Mouse (Mus musculus) forebrain, embryonic 11.5 days (tissue): ENCODE measurements around the gene Zswim3. TPM values are rescaled to one million over a fixed set of nuclear protein-coding genes. Genes with fewer than 3 reads are reported as not detected.

ENCODE experiments used
- ATAC-seq: fragments of 200-750 bp; cut with Nextera tagmentation; replicated peaks from 2 replicates; pipeline ENCODE4 v1.8.0; 2017; ENCODE audit warnings: moderate TSS enrichment; ENCODE audit not compliant: low FRiP score
- DNase-seq: peaks from one replicate; pipeline ENCODE4 v3.0.0-alpha.2; 2017; ENCODE audit warnings: low spot score
- H3K27ac ChIP-seq: fragments of 300-500 bp; sonication (generic); 2 replicates; pipeline ENCODE4 v1.5.1; 2014; ENCODE audit warnings: low read depth, low read length
- H3K27me3 ChIP-seq: fragments of 300-500 bp; sonication (generic); 2 replicates; pipeline ENCODE4 v1.6.1; 2014; ENCODE audit warnings: mild to moderate bottlenecking, low read length, mixed read lengths; ENCODE audit not compliant: control insufficient read depth, insufficient read depth
- H3K36me3 ChIP-seq: fragments of 300-500 bp; sonication (generic); 2 replicates; pipeline ENCODE4 v1.6.1; 2014; ENCODE audit warnings: mild to moderate bottlenecking, low read length, moderate library complexity, mixed read lengths; ENCODE audit not compliant: control insufficient read depth, insufficient read depth
- H3K4me1 ChIP-seq: fragments of 300-500 bp; sonication (generic); replicated peaks from 2 replicates; pipeline ENCODE4 v1.6.1; 2014; ENCODE audit warnings: low read length, mixed read lengths; ENCODE audit not compliant: control insufficient read depth, insufficient read depth
- H3K4me2 ChIP-seq: fragments of 300-500 bp; sonication (generic); 2 replicates; pipeline ENCODE4 v1.6.1; 2014; ENCODE audit warnings: low read depth, mild to moderate bottlenecking, low read length, moderate library complexity, mixed read lengths; ENCODE audit not compliant: severe bottlenecking
- H3K4me3 ChIP-seq: fragments of 300-500 bp; sonication (generic); 2 replicates; pipeline ENCODE4 v1.5.1; 2014; ENCODE audit warnings: low read depth, low read length
- H3K9ac ChIP-seq: fragments of 300-500 bp; sonication (generic); 2 replicates; pipeline ENCODE4 v1.6.1; 2014; ENCODE audit warnings: low read length
- H3K9me3 ChIP-seq: fragments of 300-500 bp; sonication (generic); 2 replicates; pipeline ENCODE4 v1.6.1; 2016; ENCODE audit warnings: low read length, mixed read lengths; ENCODE audit not compliant: control insufficient read depth
- whole genome bisulfite sequencing: fragments of 180-500 bp; shearing (Covaris S2); extraction: QIAGEN DNeasy Blood & Tissue Kit; methylation state at CpG from one replicate; pipeline ENCODE4 v1.1.7; 2014; 5-methylcytosine and 5-hydroxymethylcytosine counted together
- polyA plus RNA-seq: library from polyadenylated mRNA; unstranded; fragments of >200 nt; fragmentation: Nextera tagmentation; extraction: Ambion mirVana; gene quantifications from 2 replicates; pipeline ENCODE4 v1.2.1, GENCODE M21; 2014

The Zswim3 gene
- polyA plus RNA-seq, 1 experiment from 2014 or later = 10.2 TPM

DNA sequence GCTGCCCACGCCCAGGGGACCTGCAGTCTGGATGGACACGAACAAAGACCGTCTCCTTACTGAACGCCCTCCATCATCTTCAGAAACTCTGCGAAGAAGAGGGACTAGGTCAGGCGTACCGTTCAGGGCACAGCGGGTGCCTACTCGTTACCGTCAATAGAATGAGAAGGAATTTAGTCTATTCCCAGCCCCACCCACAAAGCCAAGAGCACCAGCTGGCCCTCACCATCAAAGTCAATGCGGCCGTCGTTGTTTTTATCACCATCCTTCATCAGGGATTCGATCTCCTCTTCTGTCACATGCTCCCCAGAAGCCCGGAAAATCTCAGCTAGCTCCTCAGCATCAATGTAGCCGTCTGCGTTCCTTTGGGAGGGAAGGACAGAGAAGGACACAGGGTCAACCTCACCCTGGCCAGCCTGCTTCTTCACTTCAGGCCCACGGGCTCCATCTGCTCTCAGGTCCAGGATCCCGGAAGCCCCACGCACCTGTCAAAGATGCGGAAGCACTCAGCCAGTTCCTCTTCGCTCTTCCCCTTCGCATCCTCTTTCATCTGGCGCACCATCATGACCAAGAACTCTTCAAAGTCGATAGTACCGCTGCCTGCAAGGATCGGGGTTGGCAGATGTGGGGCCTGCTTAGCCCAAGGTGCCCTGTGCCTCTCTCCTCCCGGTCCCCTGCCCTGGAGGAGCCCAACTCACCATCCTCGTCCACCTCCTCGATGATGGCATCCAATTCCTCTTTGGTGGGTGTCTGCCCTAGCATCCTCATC, 27.5 kb upstream of the Zswim3 start:
- 83% methylated on average over 30 of the region's 30 CpGs for WGBS
- Histone ChIP-seq H3K9me3 (no peaks in the 10 kb centered on the region), H3K4me2 (no peak overlapping the region), H3K4me1 (no peaks in the 10 kb centered on the region), H3K27me3 (no peaks in the 10 kb centered on the region), H3K4me3 (no peak overlapping the region), H3K9ac (no peak overlapping the region), H3K27ac (no peak overlapping the region), H3K36me3 (no peaks in the 10 kb centered on the region; the same call in 1 of the 2 replicates)
- DNase-seq (no peak), ATAC-seq (no peak)

DNA sequence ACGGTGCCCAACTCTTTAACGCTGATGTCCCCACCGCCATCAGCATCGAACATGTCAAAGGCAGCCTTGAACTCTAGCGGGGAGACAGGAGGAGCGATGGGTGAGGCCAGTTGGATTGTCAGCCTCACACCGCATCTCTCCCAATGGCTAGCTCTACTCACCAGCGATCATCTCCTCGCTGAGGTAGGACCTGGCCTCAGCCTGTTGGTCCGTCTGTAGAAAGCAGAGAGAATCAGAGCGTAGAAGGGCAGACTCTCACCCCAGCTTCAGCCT, 26.9 kb upstream of the Zswim3 start:
- ATAC-seq (no peak), DNase-seq (no peak)
- Histone ChIP-seq H3K27me3 (no peaks in the 10 kb centered on the region), H3K4me3 (no peak overlapping the region), H3K27ac (no peak overlapping the region), H3K4me2 (no peak overlapping the region), H3K9ac (no peak overlapping the region), H3K36me3 (no peaks in the 10 kb centered on the region), H3K4me1 (no peaks in the 10 kb centered on the region), H3K9me3 (no peaks in the 10 kb centered on the region)
- whole genome bisulfite sequencing = 92% methylated on average over 11 of the region's 11 CpGs

DNA sequence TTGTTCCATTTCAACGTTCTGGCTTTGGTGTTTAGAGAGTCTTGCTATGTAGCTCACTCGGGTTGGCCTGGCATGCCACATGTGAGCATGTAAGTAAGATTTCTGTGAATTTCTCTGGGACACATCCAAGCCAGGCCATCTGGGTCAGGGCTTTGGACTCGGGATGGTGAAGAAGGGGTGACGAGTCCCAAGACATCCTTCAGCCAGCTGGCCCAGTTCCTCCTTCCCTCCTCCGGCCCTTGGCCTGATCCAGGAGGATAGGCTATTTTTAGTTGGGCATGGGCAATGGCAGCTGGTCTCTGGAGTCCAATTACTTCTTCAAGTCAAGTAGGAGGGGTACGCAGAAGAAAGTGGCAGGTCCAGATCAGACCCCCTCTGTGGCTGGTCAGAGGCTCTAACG, 26.1 kb upstream of the Zswim3 start:
- ATAC-seq (no peak), DNase-seq (no peak)
- no peak overlapping the region for H3K4me3 ChIP-seq
- H3K4me1 ChIP-seq = no peaks in the 10 kb centered on the region
- H3K27ac ChIP-seq = no peak overlapping the region
- H3K36me3 ChIP-seq = no peaks in the 10 kb centered on the region
- H3K9ac ChIP-seq = no peak overlapping the region
- H3K27me3 ChIP-seq = no peaks in the 10 kb centered on the region
- 87% methylated on average over 7 of the region's 7 CpGs for WGBS
- H3K9me3 ChIP-seq = no peaks in the 10 kb centered on the region
- H3K4me2 ChIP-seq = no peak overlapping the region

DNA sequence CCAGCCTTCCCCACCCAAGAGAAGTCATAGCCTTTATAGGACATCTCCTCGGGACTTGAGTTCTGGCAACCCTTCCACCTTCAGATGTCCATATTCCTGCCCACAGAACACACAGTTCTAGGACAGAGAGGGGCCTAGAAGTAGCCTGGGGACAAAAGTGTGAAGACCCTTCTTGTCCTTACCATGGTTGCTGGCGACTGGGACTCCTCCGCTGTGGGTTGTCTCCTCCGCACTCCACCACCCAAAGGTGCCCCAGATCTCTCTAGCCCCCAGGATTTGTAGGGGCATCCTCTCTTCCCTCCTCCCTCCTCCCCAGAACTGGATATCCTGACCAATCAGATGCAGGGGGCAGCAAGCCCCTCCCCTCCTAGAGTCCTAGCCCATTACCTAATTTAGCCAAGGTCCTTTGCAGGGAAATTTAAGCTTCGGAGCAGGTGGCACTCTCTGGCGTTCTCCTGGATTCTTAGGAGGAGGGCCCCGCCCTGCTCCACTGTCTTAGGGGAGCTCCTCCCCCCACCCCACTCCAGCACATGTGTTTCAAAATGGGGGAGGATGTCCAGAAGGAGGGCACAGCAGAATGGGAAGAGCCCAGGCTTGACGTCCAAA, 25.3 kb upstream of the Zswim3 start, which contains the start of gene Tnnc2:
Tnnc2 (minus strand) TSS at position 487 of the 606 bp plus-strand sequence.
- DNase-seq = no peak
- Histone ChIP-seq H3K4me2 (no peak within 1 kb of the TSS), H3K36me3 (no peaks in the 10 kb centered on the region), H3K9me3 (no peaks in the 10 kb centered on the region), H3K27me3 (no peaks in the 10 kb centered on the region), H3K27ac (no peak within 1 kb of the TSS), H3K4me3 (no peak within 1 kb of the TSS), H3K4me1 (no peaks in the 10 kb centered on the region), H3K9ac (no peak within 1 kb of the TSS)
- ATAC-seq = no peak
- 71% methylated on average over 8 of the region's 8 CpGs for WGBS

DNA sequence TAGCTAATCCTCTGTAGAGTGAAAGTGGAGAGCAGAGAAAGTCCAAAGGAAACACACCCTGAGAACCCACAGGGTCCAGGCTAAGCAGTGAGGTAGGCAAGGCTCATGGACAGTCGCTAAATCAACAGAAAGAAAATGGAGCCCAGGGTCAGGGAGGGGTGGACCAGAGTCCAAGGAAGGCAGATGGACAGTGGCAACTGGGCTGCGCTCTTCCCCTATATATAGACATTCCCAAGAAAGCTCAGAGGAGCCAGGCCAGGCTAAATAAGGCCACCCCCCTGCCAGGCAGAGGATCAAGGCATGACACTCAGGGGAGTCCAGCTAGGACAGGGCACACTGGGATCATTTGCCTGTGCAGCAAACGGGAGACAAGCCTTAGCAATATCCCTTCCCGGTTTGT, 23.0 kb upstream of the Zswim3 start:
- H3K4me1 ChIP-seq = peaks cover 6% of the 10 kb centered on the region; the same call in 1 of the 2 replicates
- no peaks in the 10 kb centered on the region for H3K27me3 ChIP-seq
- 82% methylated on average over 4 of the region's 4 CpGs for WGBS
- no peak overlapping the region for H3K27ac ChIP-seq
- H3K9ac ChIP-seq = no peak overlapping the region
- H3K36me3 ChIP-seq = no peaks in the 10 kb centered on the region
- no peaks in the 10 kb centered on the region for H3K9me3 ChIP-seq
- no peak for DNase-seq
- no peak for ATAC-seq
- no peak overlapping the region for H3K4me2 ChIP-seq
- H3K4me3 ChIP-seq = no peak overlapping the region

DNA sequence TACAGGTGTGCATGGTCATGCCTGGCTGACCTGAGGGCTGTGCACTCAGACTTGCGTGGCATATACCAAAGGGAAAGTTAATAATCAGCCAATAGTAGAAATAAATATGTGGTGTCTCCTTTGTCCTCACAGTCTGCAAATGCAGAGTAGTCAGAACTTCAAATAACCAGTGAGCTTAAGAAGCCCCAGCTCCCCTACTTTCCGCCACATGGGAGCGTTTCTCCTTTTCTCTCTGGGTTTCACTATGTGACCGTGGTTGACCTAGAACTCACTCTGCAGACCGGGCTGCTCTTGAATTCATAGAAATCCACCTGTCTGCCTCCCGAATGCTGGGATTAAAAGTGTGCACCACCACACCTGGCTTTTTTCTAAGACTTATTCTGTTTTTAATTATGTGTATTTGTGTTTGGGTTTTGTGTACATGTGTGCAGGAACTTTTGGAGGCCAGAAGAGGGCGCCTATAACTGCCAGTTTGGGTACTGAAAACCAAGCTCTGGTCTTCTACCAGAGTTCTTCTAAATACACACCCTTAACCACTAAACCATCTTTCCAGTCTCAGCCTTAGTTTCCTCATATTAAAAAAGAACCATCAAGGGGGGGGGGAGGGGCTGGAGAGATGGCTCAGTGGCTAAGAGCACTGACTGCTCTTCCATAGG, 20.8 kb upstream of the Zswim3 start:
- no peak for DNase-seq
- ATAC-seq = no peak

DNA sequence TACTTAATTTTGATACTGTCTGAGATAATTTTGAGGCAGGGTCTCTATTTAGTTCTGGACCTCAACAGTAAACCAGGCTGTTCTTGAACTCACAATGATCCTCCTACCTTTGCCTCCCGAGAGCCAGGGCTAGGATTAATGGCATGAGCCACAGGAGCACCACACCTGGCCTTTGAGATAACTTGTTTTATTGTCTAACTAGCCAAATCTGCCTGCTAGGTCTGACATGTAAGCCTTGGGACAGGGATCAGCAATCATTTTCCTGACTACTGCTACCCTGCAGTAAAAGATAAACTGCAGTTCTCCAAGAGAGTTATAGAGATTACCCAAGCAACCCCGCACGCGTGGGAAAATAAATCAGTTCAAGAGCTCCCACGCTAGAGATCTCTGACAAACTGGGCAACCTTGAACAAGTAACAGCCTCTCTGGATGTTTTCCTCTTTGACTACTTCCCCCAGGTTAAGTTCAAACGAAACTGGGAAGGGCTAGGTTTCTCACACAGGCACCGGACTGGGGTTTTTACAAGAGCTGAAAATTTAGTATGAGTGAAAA, 20.0 kb upstream of the Zswim3 start:
- peak overlapping the region; percentile 78 for H3K9ac ChIP-seq
- H3K27me3 ChIP-seq = no peaks in the 10 kb centered on the region
- no peaks in the 10 kb centered on the region for H3K36me3 ChIP-seq
- H3K9me3 ChIP-seq = no peaks in the 10 kb centered on the region
- H3K27ac ChIP-seq = no peak overlapping the region
- peak overlapping the region; percentile 93 for H3K4me2 ChIP-seq
- H3K4me1 ChIP-seq = peaks cover 6% of the 10 kb centered on the region; the same call in 1 of the 2 replicates
- ATAC-seq (no peak), DNase-seq (no peak)
- WGBS = 22% methylated on average over 7 of the region's 7 CpGs
- H3K4me3 ChIP-seq = peak overlapping the region; percentile 60

More for the DNA sequence above, 20.8 kb upstream of the Zswim3 start:
- Histone ChIP-seq H3K4me2 (no peak overlapping the region), H3K9ac (no peak overlapping the region), H3K4me1 (peaks cover 6% of the 10 kb centered on the region; the same call in 1 of the 2 replicates), H3K27ac (no peak overlapping the region), H3K36me3 (no peaks in the 10 kb centered on the region), H3K4me3 (no peak overlapping the region), H3K27me3 (no peaks in the 10 kb centered on the region), H3K9me3 (no peaks in the 10 kb centered on the region)
- WGBS = 76% methylated on average over 7 of the region's 7 CpGs

DNA sequence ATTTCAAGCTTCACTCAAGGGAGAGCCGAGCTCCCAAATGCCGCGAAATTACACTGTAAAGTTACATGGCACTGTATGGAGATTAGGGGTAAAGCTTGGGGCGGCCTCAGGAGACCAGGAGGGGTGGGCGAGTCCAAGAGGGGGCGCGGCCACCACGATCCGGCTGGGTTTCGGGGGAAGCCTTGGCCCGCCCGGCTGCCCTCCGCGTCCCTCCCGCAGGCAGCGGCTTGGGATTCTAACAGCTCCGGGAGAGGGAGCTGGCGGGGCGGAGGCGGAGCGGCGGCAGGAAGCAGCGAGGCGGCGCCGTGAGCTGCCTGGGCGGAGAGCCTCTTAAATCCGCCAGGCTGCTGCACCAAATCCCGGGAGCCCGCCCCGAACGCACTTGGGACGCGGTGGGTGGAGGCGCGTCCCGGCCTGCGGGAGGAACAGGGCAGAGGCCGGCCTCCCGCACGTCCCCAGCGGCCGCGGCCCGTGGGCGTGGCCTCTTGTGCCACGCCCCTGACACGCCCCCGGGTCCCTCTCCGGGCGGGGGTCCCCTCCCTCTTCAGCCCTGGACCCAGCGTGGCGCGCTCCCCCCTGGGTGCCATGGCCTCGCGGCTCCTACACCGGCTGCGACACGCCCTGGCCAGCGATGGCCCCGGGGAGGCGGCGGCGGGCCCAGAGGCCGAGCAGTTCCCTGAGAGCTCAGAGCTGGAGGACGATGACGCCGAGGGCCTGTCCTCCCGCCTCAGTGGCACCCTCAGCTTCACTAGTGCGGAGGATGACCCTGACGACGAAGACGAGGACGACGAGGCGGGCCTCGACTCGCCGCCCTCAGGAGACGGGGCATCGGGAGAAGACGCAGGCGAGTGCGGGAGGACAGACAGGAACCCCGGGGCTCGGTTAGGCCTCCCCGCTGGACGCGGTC, 19.2 kb upstream of the Zswim3 start, which contains the start of gene Snx21:
Snx21 (plus strand) TSS at position 343 of the 907 bp plus-strand sequence.
- under 1% methylated on average over 76 of the region's 89 CpGs for WGBS
- ATAC-seq = peak; percentile 91
- H3K4me1 ChIP-seq = peaks cover 6% of the 10 kb centered on the region; the same call in 1 of the 2 replicates

More for the DNA sequence above, 19.2 kb upstream of the Zswim3 start, which contains the start of gene Snx21:
- no peaks in the 10 kb centered on the region for H3K27me3 ChIP-seq
- peak within 1 kb of the TSS; percentile 32; the same call in 1 of the 2 replicates for H3K27ac ChIP-seq
- H3K9ac ChIP-seq = peak within 1 kb of the TSS; percentile 78
- H3K4me3 ChIP-seq = peak within 1 kb of the TSS; percentile 60
- no peaks in the 10 kb centered on the region for H3K36me3 ChIP-seq
- DNase-seq = peak; percentile 92
- H3K4me2 ChIP-seq = peak within 1 kb of the TSS; percentile 93
- H3K9me3 ChIP-seq = no peaks in the 10 kb centered on the region
